Mouse (Mus musculus) layer of hippocampus, adult 2 months (tissue): Measurements from ENCODE around the gene Arvcf. TPM values are rescaled to one million over a fixed set of nuclear protein-coding genes. Genes with fewer than 3 reads are reported as not detected.

Experiments
- DNase-seq, 2 experiments: peaks; one replicate each; pipeline ENCODE4 v3.0.0; 2022; ENCODE audit warnings: low spot score in 2 of 2
- H3K27ac ChIP-seq: fragments of 200-600 bp; 2 replicates; pipeline ENCODE4 v1.8.1; 2022
- H3K4me3 ChIP-seq: fragments of 200-600 bp; 2 replicates; pipeline ENCODE4 v1.8.1; 2022; ENCODE audit warnings: mild to moderate bottlenecking
- CTCF ChIP-seq: fragments of 200-600 bp; conservative IDR thresholded peaks from 2 replicates; pipeline ENCODE4 v1.8.1; 2022; ENCODE audit warnings: antibody characterized with exemption, mild to moderate bottlenecking, moderate library complexity
- total RNA-seq, 2 experiments: library from RNA; stranded (reverse); gene quantifications; 2 replicates each; pipeline ENCODE4 v1.2.3; 2021

Arvcf gene
- total RNA-seq, 2 experiments from 2014 or later, result 40.4 to 41.4 TPM

DNA sequence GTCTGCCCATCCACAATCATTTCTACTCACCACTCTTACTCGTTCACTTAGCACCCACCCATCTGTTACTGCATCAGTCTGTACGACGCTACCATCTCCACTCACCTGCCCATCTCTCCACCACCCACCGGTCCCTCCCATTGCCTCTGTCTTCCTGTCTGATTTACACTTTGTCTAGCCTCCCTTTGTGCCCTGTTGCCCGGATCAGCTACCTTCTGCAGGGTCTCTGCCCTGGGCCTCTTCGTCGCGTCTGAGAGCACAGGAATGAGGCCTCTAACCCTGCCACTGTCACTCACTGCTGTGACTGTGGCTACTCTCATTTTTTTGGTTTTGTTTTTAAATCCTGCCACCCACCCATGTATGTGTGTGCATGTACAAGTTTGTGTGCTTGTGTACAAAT is 36.7 kb downstream of the Arvcf start:
- no peak for TF ChIP-seq CTCF
- Histone ChIP-seq H3K4me3 (no peak overlapping the region), H3K27ac (no peak overlapping the region)
- DNase-seq, result no peak

GRCm38 (mm10) chr16:18385411-18385810 is 37.4 kb downstream of the Arvcf start:
- DNase-seq, result no peak
- no peak for TF ChIP-seq CTCF
- no peak overlapping the region for H3K27ac ChIP-seq
- no peak overlapping the region for H3K4me3 ChIP-seq

DNA sequence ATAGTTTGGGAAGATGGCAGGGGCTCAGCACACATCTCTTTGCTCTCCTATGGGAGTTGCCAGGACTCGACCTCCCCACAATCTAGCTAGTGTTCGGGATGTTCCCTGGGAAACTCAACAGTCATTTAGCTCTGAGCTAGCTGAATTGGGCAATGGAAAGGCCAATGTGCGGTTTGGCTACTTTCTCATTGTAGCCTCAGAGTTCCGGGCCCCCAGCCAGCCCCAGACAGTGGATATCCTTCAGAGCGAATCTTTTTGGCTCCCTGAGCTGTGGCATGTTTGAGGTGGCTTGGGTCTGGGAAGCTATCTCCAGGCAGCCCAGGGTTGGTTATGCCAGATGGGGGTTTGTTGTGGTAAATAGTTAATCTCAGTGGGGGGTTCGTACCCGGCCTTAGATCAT is 38.5 kb downstream of the Arvcf start:
- H3K27ac ChIP-seq, result peak overlapping the region; percentile 23; the same call in 1 of the 2 replicates
- no peak for DNase-seq
- no peak for TF ChIP-seq CTCF
- H3K4me3 ChIP-seq, result no peak overlapping the region

DNA sequence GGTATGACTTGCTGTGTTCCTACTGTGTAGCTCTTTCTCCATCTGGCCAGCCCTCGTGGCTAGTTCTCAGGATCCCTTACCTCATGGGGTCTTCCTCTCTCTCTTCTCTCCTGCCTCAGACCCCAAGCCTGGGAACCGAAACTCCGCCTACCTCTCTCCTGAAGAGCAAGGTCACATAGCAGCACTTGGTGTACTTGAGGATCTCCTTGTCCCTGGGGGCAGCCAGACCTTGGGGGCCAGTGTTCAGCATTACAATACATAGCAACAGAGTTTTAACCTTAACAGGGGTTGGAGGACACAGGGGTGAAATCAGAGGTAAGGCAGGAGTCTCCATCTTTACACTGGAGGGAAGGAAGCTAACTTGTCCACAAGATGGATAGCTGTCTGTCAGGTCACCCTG is 39.0 kb downstream of the Arvcf start:
- Histone ChIP-seq H3K4me3 (no peak overlapping the region), H3K27ac (peak overlapping the region; percentile 23; the same call in 1 of the 2 replicates)
- TF ChIP-seq CTCF, result no peak
- no peak for DNase-seq

DNA sequence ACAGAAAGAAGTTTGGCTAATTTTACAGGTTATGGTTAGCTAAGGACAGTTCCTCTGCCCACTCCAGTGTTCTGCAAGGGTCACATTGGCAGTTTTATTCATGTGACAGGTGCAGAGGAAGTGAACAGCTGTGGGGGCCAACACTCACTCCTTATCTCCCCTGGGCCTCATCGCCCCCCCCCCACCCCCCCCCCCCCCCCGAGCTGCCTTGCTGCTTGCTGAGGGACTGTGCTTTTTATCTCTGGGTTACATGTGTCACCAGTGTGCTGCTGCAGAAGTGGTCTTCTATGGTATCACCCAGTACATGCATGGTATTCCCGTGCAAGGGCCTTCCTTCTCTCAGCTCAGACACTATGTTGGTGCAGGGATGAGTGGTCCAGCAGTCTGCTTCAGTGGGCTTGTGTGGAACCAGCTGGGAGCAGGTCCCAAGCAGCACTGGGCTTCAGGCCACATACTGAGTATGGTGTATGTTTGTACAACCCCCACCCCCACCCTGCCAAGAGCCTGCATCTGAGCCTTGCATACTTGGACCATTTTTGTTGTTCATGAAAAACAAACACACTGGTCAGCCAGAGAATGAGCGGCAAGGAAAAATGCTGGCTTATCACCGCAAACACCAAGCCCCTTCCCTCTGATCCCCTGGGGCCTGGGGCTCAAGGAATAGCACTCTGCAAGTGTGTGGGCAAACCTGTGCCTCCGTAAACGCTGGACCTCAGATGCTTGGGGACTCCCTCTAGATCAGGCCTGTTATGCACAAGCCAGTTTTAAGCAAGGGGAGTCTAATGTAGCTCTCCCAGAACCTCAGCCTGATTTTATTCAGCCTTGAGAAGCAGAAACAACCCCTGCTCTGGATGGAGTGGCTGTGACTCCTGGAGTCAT is 40.0 kb downstream of the Arvcf start:
- Histone ChIP-seq H3K27ac (peak overlapping the region; percentile 51; the same call in 1 of the 2 replicates), H3K4me3 (no peak overlapping the region)
- DNase-seq, result no peak
- TF ChIP-seq CTCF, result no peak

GRCm38 (mm10) chr16:18388583-18389435 is 40.8 kb downstream of the Arvcf start:
- no peak for TF ChIP-seq CTCF

DNA sequence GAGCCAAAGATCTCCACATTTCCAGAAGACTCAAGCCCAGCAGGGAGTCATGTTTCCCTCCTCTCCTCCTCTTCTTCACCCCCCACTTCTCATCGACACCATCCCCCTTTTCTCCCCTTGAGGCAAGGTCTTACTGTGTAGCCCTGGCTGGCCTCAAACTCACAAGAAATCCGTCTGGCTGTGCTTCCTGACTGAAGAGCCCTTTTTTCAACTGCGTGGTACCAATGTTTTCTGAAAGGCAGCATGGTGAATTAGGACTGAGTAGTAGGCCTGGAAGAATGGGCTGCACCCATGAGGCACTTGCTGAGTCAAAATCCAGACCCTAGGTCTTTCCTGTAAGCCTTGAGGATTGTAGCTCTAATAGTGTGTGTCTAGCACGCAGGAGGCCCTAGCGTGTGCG is 42.4 kb downstream of the Arvcf start:
- TF ChIP-seq CTCF, result no peak
- no peak overlapping the region for H3K4me3 ChIP-seq
- no peak overlapping the region for H3K27ac ChIP-seq
- no peak for DNase-seq

More at GRCm38 (mm10) chr16:18388583-18389435, 40.8 kb downstream of the Arvcf start:
- Histone ChIP-seq H3K27ac (peak overlapping the region; percentile 51; the same call in 1 of the 2 replicates), H3K4me3 (no peak overlapping the region)
- DNase-seq, result no peak

DNA sequence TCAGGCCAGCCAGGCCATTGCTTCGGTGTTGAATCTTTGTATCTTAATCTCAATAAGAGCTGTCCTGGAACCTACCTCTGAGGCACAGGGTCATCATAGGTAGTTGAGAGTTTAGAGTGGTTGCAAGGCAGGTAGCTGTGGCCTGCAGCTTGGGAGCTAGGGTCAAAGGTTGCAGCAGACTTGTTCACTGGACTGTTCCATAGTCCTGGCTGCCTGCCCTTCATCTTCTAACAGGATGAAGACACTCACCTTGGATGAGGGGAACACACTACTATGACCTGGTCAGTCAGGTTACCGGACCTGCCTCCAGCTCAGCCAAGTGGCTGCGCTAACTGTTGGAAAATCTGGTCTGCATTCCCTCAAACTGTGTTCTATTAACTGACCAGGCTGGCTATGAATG is 43.1 kb downstream of the Arvcf start:
- no peak for TF ChIP-seq CTCF
- no peak for DNase-seq
- Histone ChIP-seq H3K4me3 (no peak overlapping the region), H3K27ac (no peak overlapping the region)

- Histone ChIP-seq H3K4me3 (no peak overlapping the region), H3K27ac (no peak overlapping the region)
- no peak for DNase-seq
- no peak for TF ChIP-seq CTCF
Measured at GRCm38 (mm10) chr16:18391728-18392127, 43.7 kb downstream of the Arvcf start.

- peak overlapping the region; percentile 82 for H3K27ac ChIP-seq
- peak; percentile 65 to 76 for DNase-seq
- TF ChIP-seq CTCF, result peak; percentile 64
Measured at GRCm38 (mm10) chr16:18392469-18393426, 44.8 kb downstream of the Arvcf start.

GRCm38 (mm10) chr16:18393595-18393994 is 45.6 kb downstream of the Arvcf start:
- H3K27ac ChIP-seq, result 0 out of 2 replicates have a peak overlapping the region, but pooled peaks have one; percentile 82
- DNase-seq, result no peak
- TF ChIP-seq CTCF, result no peak
- no peak overlapping the region; the same call in 1 of the 2 replicates for H3K4me3 ChIP-seq

More at GRCm38 (mm10) chr16:18392469-18393426, 44.8 kb downstream of the Arvcf start:
- H3K4me3 ChIP-seq, result peak overlapping the region; percentile 73

- H3K4me3 ChIP-seq, result no peak overlapping the region
- no peak overlapping the region for H3K27ac ChIP-seq
- no peak for DNase-seq
- no peak for TF ChIP-seq CTCF
Measured at GRCm38 (mm10) chr16:18394056-18394455, 46.1 kb downstream of the Arvcf start.
